Mouse (Mus musculus) embryo, embryonic 10 days (tissue): ENCODE results near the gene Tmem263.

Source experiments
- DNase-seq: peaks from one replicate; pipeline ENCODE4 v3.0.0-alpha.2; 2015; ENCODE audit warnings: low spot score

Gene Tmem263

GRCm38 (mm10) chr10:85102247-85103084 is at the start of gene Tmem263, which contains the start of gene Fhl4:
Tmem263 (plus strand) TSS chr10:85102627.
Fhl4 (minus strand) TSS chr10:85102495.
- DNase-seq, result peak; percentile 92

- DNase-seq, result no peak
Observed at GRCm38 (mm10) chr10:85054876-85055275, 47.6 kb upstream of the Tmem263 start.

- DNase-seq, result no peak
Observed at GRCm38 (mm10) chr10:85071605-85072152, 30.7 kb upstream of the Tmem263 start.

- DNase-seq, result peak; percentile 46
Observed at GRCm38 (mm10) chr10:85101841-85102240, 586 bp upstream of the Tmem263 start.

GRCm38 (mm10) chr10:85103085-85103885 is 858 bp downstream of the Tmem263 start:
- DNase-seq, result peak; percentile 76

- no peak for DNase-seq
Observed at GRCm38 (mm10) chr10:85114409-85114808, 12.0 kb downstream of the Tmem263 start.

- DNase-seq, result no peak
Observed at GRCm38 (mm10) chr10:85125184-85125583, 22.8 kb downstream of the Tmem263 start.

GRCm38 (mm10) chr10:85127395-85128287 is 25.2 kb downstream of the Tmem263 start, which contains the start of gene Mterf2:
Mterf2 (minus strand) TSS chr10:85128027.
- peak; percentile 99 for DNase-seq

- DNase-seq, result peak; percentile 50
Observed at GRCm38 (mm10) chr10:85128453-85128852, 26.0 kb downstream of the Tmem263 start.

GRCm38 (mm10) chr10:85136573-85136972 is 34.1 kb downstream of the Tmem263 start:
- no peak for DNase-seq

- DNase-seq, result peak; percentile 16
Observed at GRCm38 (mm10) chr10:85141465-85141864, 39.0 kb downstream of the Tmem263 start.

- DNase-seq, result no peak
Observed at GRCm38 (mm10) chr10:85146282-85146681, 43.9 kb downstream of the Tmem263 start.

GRCm38 (mm10) chr10:85149226-85149625 is 46.8 kb downstream of the Tmem263 start:
- no peak for DNase-seq

GRCm38 (mm10) chr10:85154195-85154594 is 51.8 kb downstream of the Tmem263 start:
- DNase-seq, result peak; percentile 73

- no peak for DNase-seq
Observed at GRCm38 (mm10) chr10:85157451-85157850, 55.0 kb downstream of the Tmem263 start.

GRCm38 (mm10) chr10:85159989-85160619 is 57.7 kb downstream of the Tmem263 start:
- no peak for DNase-seq

- no peak for DNase-seq
Observed at GRCm38 (mm10) chr10:85161745-85162351, 59.4 kb downstream of the Tmem263 start.

GRCm38 (mm10) chr10:85164791-85165190 is 62.4 kb downstream of the Tmem263 start:
- DNase-seq, result no peak

- no peak for DNase-seq
Observed at GRCm38 (mm10) chr10:85165306-85165705, 62.9 kb downstream of the Tmem263 start.
